Mouse (Mus musculus) lung, postnatal 0 days (tissue): ENCODE measurements around the gene Slf2. TPM values are rescaled to one million over a fixed set of nuclear protein-coding genes. Genes with fewer than 3 reads are reported as not detected.

ENCODE experiments used
- ATAC-seq: fragments of 200-750 bp; cut with Nextera tagmentation; 2 replicates; pipeline ENCODE4 v1.8.0; 2017; ENCODE audit warnings: moderate library complexity
- DNase-seq: peaks from one replicate; pipeline ENCODE4 v3.0.0-alpha.2; 2016; ENCODE audit warnings: low spot score
- H3K27ac ChIP-seq: fragments of 300-500 bp; sonication (generic); 2 replicates; pipeline ENCODE4 v1.5.1; 2014; ENCODE audit warnings: antibody characterized with exemption, mild to moderate bottlenecking, low read length, mixed read lengths
- H3K27me3 ChIP-seq: fragments of 300-500 bp; sonication (generic); replicated peaks from 2 replicates; pipeline ENCODE4 v1.6.1; 2014; ENCODE audit warnings: low read length, mixed read lengths; ENCODE audit not compliant: insufficient read depth
- H3K36me3 ChIP-seq: fragments of 300-500 bp; sonication (generic); 2 replicates; pipeline ENCODE4 v1.6.1; 2014; ENCODE audit warnings: low read length, mixed read lengths; ENCODE audit not compliant: insufficient read depth
- H3K4me1 ChIP-seq: fragments of 300-500 bp; sonication (generic); 2 replicates; pipeline ENCODE4 v1.6.1; 2014; ENCODE audit warnings: antibody characterized with exemption, low read depth, low read length, mixed read lengths; ENCODE audit not compliant: insufficient read depth
- H3K4me2 ChIP-seq: fragments of 300-500 bp; sonication (generic); replicated peaks from 2 replicates; pipeline ENCODE4 v1.6.1; 2014; ENCODE audit warnings: low read depth, mild to moderate bottlenecking, low read length, moderate library complexity, mixed read lengths
- H3K4me3 ChIP-seq: fragments of 300-500 bp; sonication (generic); 2 replicates; pipeline ENCODE4 v1.5.1; 2014; ENCODE audit warnings: low read depth, low read length
- H3K9ac ChIP-seq: fragments of 300-500 bp; sonication (generic); replicated peaks from 2 replicates; pipeline ENCODE4 v1.6.1; 2014; ENCODE audit warnings: low read depth, mild to moderate bottlenecking
- H3K9me3 ChIP-seq: fragments of 300-500 bp; sonication (generic); 2 replicates; pipeline ENCODE4 v1.6.1; 2016; ENCODE audit warnings: low read length, mixed read lengths
- CTCF ChIP-seq: IDR thresholded peaks from 2 replicates; pipeline ENCODE4 v1.5.1; 2016; ENCODE audit warnings: antibody characterized with exemption, mild to moderate bottlenecking
- EP300 ChIP-seq: IDR thresholded peaks from 2 replicates; pipeline ENCODE4 v1.6.1; 2016; ENCODE audit warnings: antibody characterized with exemption, mild to moderate bottlenecking, control low read depth
- WGBS: fragments of 180-500 bp; shearing (Covaris S2); extraction: QIAGEN DNeasy Blood & Tissue Kit; methylation state at CpG from one replicate; pipeline ENCODE4 v1.1.7; 2014; 5-methylcytosine and 5-hydroxymethylcytosine counted together
- polyA plus RNA-seq: library from polyadenylated mRNA; unstranded; fragments of >200 nt; fragmentation: Nextera tagmentation; extraction: Ambion mirVana; gene quantifications from 2 replicates; pipeline ENCODE4 v1.2.1, GENCODE M21; 2015

The Slf2 gene
- polyA plus RNA-seq, 1 experiment from 2014 or later = 10.6 TPM

DNA sequence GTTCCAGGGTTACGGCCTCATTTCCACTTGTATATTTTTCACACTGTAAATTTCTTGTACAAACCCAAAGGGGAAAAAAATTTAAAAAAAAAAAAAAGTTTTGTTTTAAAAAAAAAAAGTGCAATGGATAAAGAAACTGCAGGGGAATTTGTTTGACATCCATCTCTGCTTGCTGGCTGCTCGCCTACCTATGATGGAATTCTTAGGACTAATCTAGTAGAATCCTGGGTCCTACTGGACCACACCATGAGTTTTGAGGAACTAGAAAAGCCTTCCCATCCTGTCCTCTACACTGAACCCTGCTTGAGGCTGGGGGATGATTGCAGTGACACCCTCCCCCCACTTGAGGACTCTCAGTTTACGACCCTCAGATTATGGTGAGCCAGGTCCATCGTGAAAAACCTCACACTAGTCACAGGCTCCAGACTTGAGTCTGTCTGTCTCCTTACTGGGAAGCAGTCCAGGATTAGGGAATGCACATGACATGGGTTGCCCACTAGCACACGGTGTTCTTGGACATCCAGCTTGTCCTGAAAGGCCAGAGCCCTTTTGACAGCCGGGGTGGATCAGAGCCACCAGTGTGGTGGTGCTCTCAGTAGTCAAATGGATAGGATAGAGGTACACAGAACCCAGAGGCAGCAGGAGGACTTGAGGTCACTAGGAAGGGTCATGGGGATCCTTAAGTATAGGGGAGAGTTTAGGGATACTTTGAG, 96.2 kb downstream of the Slf2 start:
- Histone ChIP-seq H3K4me1 (no peaks in the 10 kb centered on the region; the same call in 1 of the 2 replicates), H3K4me2 (no peak overlapping the region), H3K27me3 (no peaks in the 10 kb centered on the region), H3K9ac (no peak overlapping the region), H3K27ac (no peak overlapping the region), H3K9me3 (no peaks in the 10 kb centered on the region), H3K36me3 (peaks cover 10% of the 10 kb centered on the region), H3K4me3 (no peak overlapping the region)
- TF ChIP-seq EP300 (no peak), CTCF (no peak)
- no peak for DNase-seq
- 63% methylated on average over 6 of the region's 6 CpGs for WGBS
- ATAC-seq = no peak

- no peaks in the 10 kb centered on the region for H3K9me3 ChIP-seq
- H3K27me3 ChIP-seq = no peaks in the 10 kb centered on the region
- H3K9ac ChIP-seq = no peak overlapping the region
- no peak for TF ChIP-seq CTCF
- TF ChIP-seq EP300 = no peak
- H3K36me3 ChIP-seq = peaks cover 10% of the 10 kb centered on the region; the same call in 1 of the 2 replicates
- no peaks in the 10 kb centered on the region; the same call in 1 of the 2 replicates for H3K4me1 ChIP-seq
- H3K27ac ChIP-seq = no peak overlapping the region
- WGBS = 76% methylated on average over 6 of the region's 6 CpGs
- H3K4me2 ChIP-seq = no peak overlapping the region
- no peak for DNase-seq
- no peak for ATAC-seq
- H3K4me3 ChIP-seq = no peak overlapping the region
Observed at GRCm38 (mm10) chr19:45027848-45028247, 96.9 kb downstream of the Slf2 start.

- no peaks in the 10 kb centered on the region; the same call in 1 of the 2 replicates for H3K4me1 ChIP-seq
- DNase-seq = no peak
- no peak overlapping the region for H3K4me2 ChIP-seq
- no peak overlapping the region for H3K27ac ChIP-seq
- H3K36me3 ChIP-seq = peaks cover 10% of the 10 kb centered on the region; the same call in 1 of the 2 replicates
- H3K27me3 ChIP-seq = no peaks in the 10 kb centered on the region
- H3K4me3 ChIP-seq = no peak overlapping the region
- ATAC-seq = no peak
- TF ChIP-seq CTCF (no peak), EP300 (no peak)
- H3K9ac ChIP-seq = no peak overlapping the region
- no peaks in the 10 kb centered on the region for H3K9me3 ChIP-seq
- 56% methylated on average over 17 of the region's 19 CpGs for WGBS
Observed at GRCm38 (mm10) chr19:45028746-45029145, 97.8 kb downstream of the Slf2 start.

DNA sequence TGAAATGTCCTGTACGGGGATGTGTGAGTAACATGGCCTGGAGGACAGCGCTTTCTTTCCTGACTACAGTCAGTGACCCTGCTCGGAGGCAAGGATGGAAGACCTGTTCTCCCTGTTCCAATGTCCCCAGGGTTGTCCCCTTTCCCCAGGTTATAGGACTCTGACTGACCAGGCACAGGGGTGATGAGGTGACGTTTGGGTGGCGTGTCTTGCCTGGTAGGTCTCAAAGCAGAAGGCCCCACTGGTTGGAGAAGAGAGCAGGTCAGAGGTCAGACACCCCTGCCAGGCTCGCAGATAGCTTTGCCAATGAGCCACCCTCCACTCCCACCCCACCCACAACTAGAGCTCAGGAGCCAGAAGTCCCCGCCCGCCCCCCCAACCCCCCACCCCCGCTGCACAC, 98.6 kb downstream of the Slf2 start:
- Histone ChIP-seq H3K9me3 (no peaks in the 10 kb centered on the region), H3K9ac (no peak overlapping the region), H3K4me2 (no peak overlapping the region), H3K36me3 (0 out of 2 replicates have a peak, but pooled peaks cover 10% of the 10 kb centered on the region), H3K27me3 (no peaks in the 10 kb centered on the region), H3K27ac (no peak overlapping the region), H3K4me1 (no peaks in the 10 kb centered on the region; the same call in 1 of the 2 replicates), H3K4me3 (no peak overlapping the region)
- ATAC-seq = no peak
- DNase-seq = no peak
- 45% methylated on average over 9 of the region's 9 CpGs for WGBS
- TF ChIP-seq EP300 = no peak
- TF ChIP-seq CTCF = no peak

GRCm38 (mm10) chr19:45030111-45030510, 99.2 kb downstream of the Slf2 start:
- no peak overlapping the region for H3K27ac ChIP-seq
- H3K4me1 ChIP-seq = no peaks in the 10 kb centered on the region; the same call in 1 of the 2 replicates
- TF ChIP-seq CTCF (peak; percentile 90), EP300 (no peak)
- 0 out of 2 replicates have a peak, but pooled peaks cover 10% of the 10 kb centered on the region for H3K36me3 ChIP-seq
- ATAC-seq = peak; percentile 39
- 32% methylated on average over 8 of the region's 8 CpGs for WGBS
- no peak overlapping the region for H3K4me3 ChIP-seq
- H3K27me3 ChIP-seq = no peaks in the 10 kb centered on the region
- peak; percentile 64 for DNase-seq
- H3K4me2 ChIP-seq = no peak overlapping the region
- no peak overlapping the region for H3K9ac ChIP-seq
- no peaks in the 10 kb centered on the region for H3K9me3 ChIP-seq

- no peak overlapping the region for H3K27ac ChIP-seq
- H3K4me1 ChIP-seq = no peaks in the 10 kb centered on the region; the same call in 1 of the 2 replicates
- 0 out of 2 replicates have a peak, but pooled peaks cover 6% of the 10 kb centered on the region for H3K36me3 ChIP-seq
- no peak overlapping the region for H3K9ac ChIP-seq
- 35% methylated on average over 20 of the region's 20 CpGs for WGBS
- DNase-seq (peak; percentile 95), ATAC-seq (peak; percentile 52)
- TF ChIP-seq CTCF = peak; percentile 91
- TF ChIP-seq EP300 = no peak
- no peaks in the 10 kb centered on the region for H3K27me3 ChIP-seq
- no peak overlapping the region for H3K4me3 ChIP-seq
- H3K4me2 ChIP-seq = peak overlapping the region; percentile 52
- H3K9me3 ChIP-seq = no peaks in the 10 kb centered on the region
Observed at GRCm38 (mm10) chr19:45030746-45031693, 100.1 kb downstream of the Slf2 start.
